In genomic region chr13:37941950-37942886, GRCm38 (mm10) we compare ENCODE assay signal across 12 mouse cellular contexts. TPM values are rescaled to one million over a fixed set of nuclear protein-coding genes. Genes with fewer than 3 reads are reported as not detected.
DNase-seq lines count a peak whose midpoint lies in the region; ATAC-seq and TF ChIP-seq lines count a peak whose summit lies in the region.
"Had no signal": no experiment of that assay in that cellular context is flagged by ENCODE, and none has a peak within 500 bp of the region (broad histone marks: within the 10 kb centered on the region; RNA-seq: fewer than 3 reads in every experiment).

No protein-coding gene starts in this region.

- TF ChIP-seq POLR2A in myocyte (IDR thresholded peaks at IDR 0.05; ENCODE audit: insufficient read length, low read depth) = no peak

- no peaks in the 10 kb centered on the region for H3K79me2 ChIP-seq in myocyte (ENCODE audit: control insufficient read depth, insufficient read depth)

- no peaks in the 10 kb centered on the region for H3K27me3 ChIP-seq in lung, embryonic 14.5 days (ENCODE audit: insufficient read depth, low read length)
- H3K27me3 ChIP-seq in kidney, embryonic 15.5 days = no peaks in the 10 kb centered on the region
- no peaks in the 10 kb centered on the region for H3K27me3 ChIP-seq in myocyte (ENCODE audit: control insufficient read depth, insufficient read depth, insufficient read length)
- H3K27me3 ChIP-seq: forebrain, embryonic 15.5 days; midbrain, embryonic 12.5 days had no signal

- ATAC-seq in lung, embryonic 14.5 days (ENCODE audit: insufficient read depth) = no peak
- ATAC-seq in kidney, embryonic 15.5 days (replicated peaks; ENCODE audit: low FRiP score) = peak; percentile 36
- ATAC-seq: forebrain, embryonic 15.5 days had no signal

- H3K4me3 ChIP-seq in lung, embryonic 14.5 days (ENCODE audit: low read depth, low read length) = no peak overlapping the region
- H3K4me3 ChIP-seq in brown adipose tissue, adult 24 weeks (ENCODE audit: insufficient read depth, low read depth, low read length) = no peak overlapping the region
- no peak overlapping the region for H3K4me3 ChIP-seq in kidney, embryonic 15.5 days (replicated peaks)
- H3K4me3 ChIP-seq in myocyte = no peak overlapping the region
- H3K4me3 ChIP-seq: forebrain, embryonic 15.5 days; midbrain, embryonic 12.5 days had no signal

- WGBS in lung, embryonic 14.5 days = 60% methylated on average over 17 of the region's 17 CpGs
- WGBS in kidney, embryonic 15.5 days = 41% methylated on average over 17 of the region's 17 CpGs

- peaks cover 5% of the 10 kb centered on the region; the same call in 1 of the 2 replicates for H3K4me1 ChIP-seq in lung, embryonic 14.5 days (ENCODE audit: insufficient read depth)
- H3K4me1 ChIP-seq in brown adipose tissue, adult 24 weeks (ENCODE audit: control insufficient read depth, insufficient read depth, insufficient read length, low read length) = peaks cover 25% of the 10 kb centered on the region
- peaks cover 43% of the 10 kb centered on the region for H3K4me1 ChIP-seq in kidney, embryonic 15.5 days
- H3K4me1 ChIP-seq: forebrain, embryonic 15.5 days had no signal

- H3K27ac ChIP-seq in lung, embryonic 14.5 days (ENCODE audit: low read depth) = peak overlapping the region; percentile 15; the same call in 1 of the 2 replicates
- peak overlapping the region; percentile 79 for H3K27ac ChIP-seq in brown adipose tissue, adult 24 weeks (replicated peaks; ENCODE audit: low read depth, low read length)
- H3K27ac ChIP-seq in kidney, embryonic 15.5 days = peak overlapping the region; percentile 82
- H3K27ac ChIP-seq: forebrain, embryonic 15.5 days; midbrain, embryonic 12.5 days had no signal

- no peak overlapping the region for H3K9ac ChIP-seq in lung, embryonic 14.5 days
- H3K9ac ChIP-seq in kidney, embryonic 15.5 days = no peak overlapping the region
- H3K9ac ChIP-seq: forebrain, embryonic 15.5 days; midbrain, embryonic 12.5 days had no signal

- no peak overlapping the region for H3K4me2 ChIP-seq in lung, embryonic 14.5 days
- no peak overlapping the region for H3K4me2 ChIP-seq in kidney, embryonic 15.5 days
- peak overlapping the region; percentile 1 for H3K4me2 ChIP-seq in myocyte (ENCODE audit: low read depth)
- H3K4me2 ChIP-seq: forebrain, embryonic 15.5 days; midbrain, embryonic 12.5 days had no signal

- H3ac ChIP-seq in myocyte (ENCODE audit: control insufficient read depth, insufficient read length) = no peak overlapping the region

- peaks cover 25% of the 10 kb centered on the region for H3K36me3 ChIP-seq in lung, embryonic 14.5 days (ENCODE audit: insufficient read depth)
- peaks cover 23% of the 10 kb centered on the region for H3K36me3 ChIP-seq in kidney, embryonic 15.5 days
- peaks cover 29% of the 10 kb centered on the region for H3K36me3 ChIP-seq in myocyte (ENCODE audit: control insufficient read depth, insufficient read depth)
- H3K36me3 ChIP-seq: forebrain, embryonic 15.5 days; midbrain, embryonic 12.5 days had no signal

- DNase-seq in lung, embryonic 14.5 days = no peak
- no peak for DNase-seq in lung, postnatal 25 days (ENCODE audit: low spot score)
- DNase-seq in spleen, postnatal 36 days (ENCODE audit: low spot score in 2 of 2) = no peak
- DNase-seq in right cerebral cortex, adult 2 months (ENCODE audit: low spot score in 2 of 2) = no peak
- DNase-seq: spleen, adult 18-20 months; thymus, postnatal 25 days had no signal

- no peak for TF ChIP-seq CTCF in lung, embryonic 14.5 days (IDR thresholded peaks at IDR 0.05; ENCODE audit: low read depth)

- H3K9me3 ChIP-seq in lung, embryonic 14.5 days (ENCODE audit: low read depth, low read length) = no peaks in the 10 kb centered on the region
- H3K9me3 ChIP-seq in kidney, embryonic 15.5 days (replicated peaks) = no peaks in the 10 kb centered on the region
- H3K9me3 ChIP-seq: forebrain, embryonic 15.5 days; G1E; midbrain, embryonic 12.5 days had no signal

TF ChIP-seq in myocyte, 11 proteins besides CTCF, POLR2A, EP300 and RAD21:
- TF ChIP-seq TCF12 (IDR thresholded peaks at IDR 0.05; ENCODE audit: insufficient read depth, poor library complexity, severe bottlenecking) (no peak), POLR2AphosphoS2 (IDR thresholded peaks at IDR 0.05; ENCODE audit: insufficient read length, low read depth) (no peak), MYOG (IDR thresholded peaks at IDR 0.05; ENCODE audit: control insufficient read depth in 1 of 3, insufficient read depth in 1 of 3, insufficient read length in 2 of 3, low read depth in 2 of 3) (peak in 1 of 3 experiments; percentile 20), CEBPB (IDR thresholded peaks at IDR 0.05; ENCODE audit: insufficient read depth, poor library complexity, severe bottlenecking) (no peak), MAX (IDR thresholded peaks at IDR 0.05; ENCODE audit: low read depth) (no peak), USF1 (IDR thresholded peaks at IDR 0.05; ENCODE audit: low read depth) (no peak), SRF (IDR thresholded peaks at IDR 0.05; ENCODE audit: control insufficient read depth, insufficient read length, low read depth) (no peak), MYOD1 (IDR thresholded peaks at IDR 0.05; ENCODE audit: control insufficient read depth in 1 of 3, insufficient read length in 2 of 3, low read depth in 2 of 3) (peak in 1 of 3 experiments; percentile 4)

RNA-seq across cellular contexts. Expression of gene Ssr1, which starts 51.8 kb away (rescaled TPM):
- 158 and 182 TPM in 2 replicates for polyA plus RNA-seq in lung, embryonic 14.5 days (2014; fragmentation: Nextera tagmentation; extraction: Ambion mirVana)
- polyA plus RNA-seq in brown adipose tissue, adult 24 weeks (2012; ENCODE audit: insufficient read depth, insufficient read length, missing spikeins) = 32.8 and 33.3 TPM in 2 replicates
- polyA plus RNA-seq in kidney, embryonic 15.5 days (2015; fragmentation: Nextera tagmentation; extraction: Ambion mirVana) = 129 and 142 TPM in 2 replicates
- polyA plus RNA-seq in myocyte (2012; fragmentation: generic; extraction: Trizol) = 44.7 TPM

Comparison
In these comparisons a context has a peak if more than half of its experiments do, and no peak if none do; other contexts are left out.
1. H3K27ac ChIP-seq: peak in every context shown above with its lines; median percentile 82 in kidney, embryonic 15.5 days; 79 in brown adipose tissue, adult 24 weeks; 15 in lung, embryonic 14.5 days.